Mouse (Mus musculus) heart, embryonic 14.5 days (tissue): ENCODE data around the gene Ifnab. TPM values are rescaled to one million over a fixed set of nuclear protein-coding genes. Genes with fewer than 3 reads are reported as not detected.

ENCODE experiments used
- ATAC-seq: fragments of 200-750 bp; cut with Nextera tagmentation; 2 replicates; pipeline ENCODE4 v1.8.0; 2017; ENCODE audit warnings: low read depth, moderate TSS enrichment; ENCODE audit not compliant: insufficient number of reproducible peaks, insufficient read depth, low FRiP score
- H3K27ac ChIP-seq, 2 experiments: fragments of 200-500 bp in 1 of 2; fragments of 300-500 bp in 1 of 2; sonication (generic) in 1 of 2; replicated peaks in 1 of 2; 2 replicates each; pipeline ENCODE4 v1.5.1; 2012 to 2014; ENCODE audit warnings: low read depth in 2 of 2, low read length in 2 of 2, control low read depth in 1 of 2, mild to moderate bottlenecking in 1 of 2, mixed read lengths in 1 of 2; ENCODE audit not compliant: control insufficient read depth in 1 of 2, insufficient read depth in 1 of 2
- H3K27me3 ChIP-seq: fragments of 300-500 bp; sonication (generic); 2 replicates; pipeline ENCODE4 v1.6.1; 2014; ENCODE audit warnings: mild to moderate bottlenecking, low read length, control low read depth; ENCODE audit not compliant: control insufficient read depth, insufficient read depth
- H3K36me3 ChIP-seq: fragments of 300-500 bp; sonication (generic); 2 replicates; pipeline ENCODE4 v1.6.1; 2014; ENCODE audit warnings: mild to moderate bottlenecking, control low read depth, low read length, mixed read lengths; ENCODE audit not compliant: control insufficient read depth, insufficient read depth
- H3K4me1 ChIP-seq, 2 experiments: fragments of 200-500 bp in 1 of 2; fragments of 300-500 bp in 1 of 2; sonication (generic) in 1 of 2; 2 replicates each; pipeline ENCODE4 v1.6.1; 2012 to 2014; ENCODE audit warnings: low read length in 2 of 2, control low read depth in 1 of 2, mixed read lengths in 1 of 2; ENCODE audit not compliant: control insufficient read depth in 2 of 2, insufficient read depth in 2 of 2
- H3K4me2 ChIP-seq: fragments of 300-500 bp; sonication (generic); 2 replicates; pipeline ENCODE4 v1.6.1; 2014; ENCODE audit warnings: mild to moderate bottlenecking, low read length
- H3K4me3 ChIP-seq, 2 experiments: fragments of 200-500 bp in 1 of 2; fragments of 300-500 bp in 1 of 2; sonication (generic) in 1 of 2; 2 replicates each; pipeline ENCODE4 v1.5.1; 2012 to 2014; ENCODE audit warnings: low read length in 2 of 2, mild to moderate bottlenecking in 2 of 2, control low read depth in 1 of 2, low read depth in 1 of 2, moderate library complexity in 1 of 2; ENCODE audit not compliant: control insufficient read depth in 1 of 2, insufficient read depth in 1 of 2
- H3K9ac ChIP-seq: fragments of 300-500 bp; sonication (generic); 2 replicates; pipeline ENCODE4 v1.6.1; 2014; ENCODE audit warnings: mild to moderate bottlenecking, low read length
- H3K9me3 ChIP-seq: fragments of 300-500 bp; sonication (generic); 2 replicates; pipeline ENCODE4 v1.6.1; 2016; ENCODE audit warnings: low read length, control low read depth; ENCODE audit not compliant: control insufficient read depth
- WGBS: fragments of 180-500 bp; shearing (Covaris S2); extraction: QIAGEN DNeasy Blood & Tissue Kit; methylation state at CpG from one replicate; pipeline ENCODE4 v1.1.7; 2014; 5-methylcytosine and 5-hydroxymethylcytosine counted together
- polyA plus RNA-seq: library from polyadenylated mRNA; unstranded; fragments of >200 nt; fragmentation: Nextera tagmentation; extraction: Ambion mirVana; gene quantifications from 2 replicates; pipeline ENCODE4 v1.2.1, GENCODE M21; 2014

Ifnab gene
- not detected in 2 replicates for polyA plus RNA-seq

DNA sequence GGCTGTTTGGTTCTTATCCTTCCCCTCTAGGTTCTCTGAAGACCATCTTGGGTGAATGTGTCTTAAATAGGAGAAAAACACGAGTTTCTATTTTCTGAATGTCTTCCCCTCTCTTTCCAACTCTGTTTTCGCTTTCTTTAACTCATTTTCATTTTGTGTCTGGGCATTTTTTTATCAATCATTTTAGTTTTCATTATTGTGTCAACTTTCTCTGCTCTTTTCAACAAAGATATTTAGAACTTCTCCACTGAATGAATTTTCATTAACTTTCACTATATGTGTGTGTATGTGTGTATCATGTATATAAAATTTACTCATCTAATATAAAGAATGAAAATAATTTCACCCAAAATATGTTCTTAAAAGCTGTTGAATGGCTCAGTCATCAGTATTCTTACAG is at the start of gene Ifnab:
TSS of gene Ifnab (minus strand) at position 101 of the 400 bp plus-strand sequence.
- 35% methylated on average over 2 of the region's 2 CpGs for WGBS
- no peak within 1 kb of the TSS for H3K27ac ChIP-seq
- no peak within 1 kb of the TSS for H3K4me3 ChIP-seq
- no peak within 1 kb of the TSS for H3K9ac ChIP-seq
- no peak for ATAC-seq
- no peaks in the 10 kb centered on the region for H3K4me1 ChIP-seq
- no peak within 1 kb of the TSS for H3K4me2 ChIP-seq
- no peaks in the 10 kb centered on the region for H3K9me3 ChIP-seq
- H3K36me3 ChIP-seq = no peaks in the 10 kb centered on the region
- no peaks in the 10 kb centered on the region for H3K27me3 ChIP-seq

DNA sequence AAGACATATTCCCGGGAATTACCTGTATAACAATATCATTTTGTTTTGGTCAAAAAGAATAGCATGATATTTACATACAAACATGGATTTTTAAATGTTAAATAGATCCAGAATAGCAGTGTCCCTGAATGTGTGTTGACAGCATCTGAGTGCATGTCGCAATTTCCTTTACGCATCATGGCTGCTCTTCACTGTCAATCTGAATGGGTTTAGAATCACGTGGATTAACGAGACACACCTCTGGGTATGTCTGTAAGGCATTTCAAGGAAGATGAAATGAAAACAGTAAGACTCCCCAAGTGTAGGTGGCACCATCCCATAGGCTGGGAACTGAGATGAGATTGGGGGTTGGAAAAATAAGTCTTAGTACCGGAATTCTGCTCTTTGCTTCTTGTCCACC is 47.9 kb upstream of the Ifnab start:
- 83% methylated on average over 6 of the region's 6 CpGs for WGBS
- no peak overlapping the region for H3K4me2 ChIP-seq
- no peaks in the 10 kb centered on the region for H3K27me3 ChIP-seq
- H3K27ac ChIP-seq = no peak overlapping the region
- no peak overlapping the region for H3K9ac ChIP-seq
- H3K4me3 ChIP-seq = no peak overlapping the region
- H3K36me3 ChIP-seq = no peaks in the 10 kb centered on the region
- no peak for ATAC-seq
- peaks cover 0 to 3% of the 10 kb centered on the region in 2 experiments; a peak in 2 of 4 replicates for H3K4me1 ChIP-seq
- no peaks in the 10 kb centered on the region for H3K9me3 ChIP-seq

DNA sequence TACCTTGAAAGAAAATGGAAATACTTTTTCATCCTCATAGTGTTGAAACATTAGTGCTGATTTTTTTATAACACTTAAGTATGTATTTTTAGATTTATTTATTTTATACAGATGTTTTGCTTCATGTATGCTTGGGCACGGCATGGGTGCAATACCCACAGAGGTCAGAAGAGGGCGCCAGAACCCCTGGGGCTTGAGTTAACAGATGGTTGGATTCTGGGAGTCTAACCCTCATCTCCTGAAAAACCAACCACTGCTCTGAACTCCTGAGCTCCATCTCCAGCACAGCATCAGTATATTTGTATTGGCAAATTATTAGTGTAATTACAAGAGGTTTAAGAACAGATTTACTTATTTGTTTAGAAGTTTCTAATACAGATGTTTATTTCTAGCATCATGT is 47.3 kb upstream of the Ifnab start:
- Histone ChIP-seq H3K9ac (no peak overlapping the region), H3K9me3 (no peaks in the 10 kb centered on the region), H3K4me2 (no peak overlapping the region), H3K27ac (no peak overlapping the region), H3K4me3 (no peak overlapping the region), H3K27me3 (no peaks in the 10 kb centered on the region), H3K36me3 (no peaks in the 10 kb centered on the region), H3K4me1 (peaks cover 0 to 3% of the 10 kb centered on the region in 2 experiments; a peak in 2 of 4 replicates)
- ATAC-seq = no peak
- 5% methylated on average over 2 of the region's 2 CpGs for WGBS

DNA sequence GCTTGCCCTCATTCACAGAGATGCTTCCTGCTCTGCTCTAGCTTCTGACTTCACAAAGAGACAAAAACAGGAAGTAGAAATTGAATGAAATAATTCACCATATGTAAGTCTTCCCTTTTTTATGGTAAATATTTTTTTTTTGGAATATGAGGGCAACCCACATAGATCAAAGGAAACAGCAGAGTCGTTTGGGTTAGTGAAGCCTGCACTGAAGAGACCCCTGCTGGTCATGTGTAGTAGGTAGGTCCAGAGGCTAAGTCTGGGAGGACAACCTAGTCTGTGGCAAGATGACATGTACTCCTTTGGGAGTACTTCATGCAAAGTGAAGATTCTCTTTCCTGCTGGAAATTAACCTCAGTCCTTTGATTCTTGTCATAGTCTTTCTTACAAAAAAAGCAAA is 36.2 kb upstream of the Ifnab start:
- H3K27ac ChIP-seq = no peak overlapping the region
- H3K36me3 ChIP-seq = no peaks in the 10 kb centered on the region
- ATAC-seq = no peak
- 0% methylated on average over 1 of the region's 1 CpGs for WGBS
- no peak overlapping the region for H3K4me3 ChIP-seq
- H3K9ac ChIP-seq = no peak overlapping the region
- H3K4me1 ChIP-seq = no peaks in the 10 kb centered on the region
- no peaks in the 10 kb centered on the region for H3K27me3 ChIP-seq
- H3K4me2 ChIP-seq = no peak overlapping the region
- H3K9me3 ChIP-seq = no peaks in the 10 kb centered on the region

DNA sequence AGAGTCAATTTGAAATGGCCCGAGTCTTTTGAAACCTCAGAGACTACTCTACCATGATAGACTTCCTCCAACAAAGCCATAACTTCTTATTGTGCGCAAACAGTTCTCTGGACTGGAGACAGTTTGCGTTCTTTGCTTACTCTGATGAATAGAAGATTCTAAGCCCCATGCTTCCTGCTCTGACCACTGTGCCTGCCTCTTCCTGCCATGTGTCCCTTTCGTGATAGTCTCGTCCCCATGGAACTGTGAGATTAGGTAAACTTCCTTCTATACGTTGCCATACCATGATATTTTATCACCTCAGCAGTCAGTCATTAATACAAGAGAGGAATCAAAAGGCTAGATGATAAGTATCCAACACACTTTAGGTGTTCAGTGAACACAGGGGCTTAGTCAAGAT is 35.6 kb upstream of the Ifnab start:
- Histone ChIP-seq H3K27ac (no peak overlapping the region), H3K9me3 (no peaks in the 10 kb centered on the region), H3K4me1 (no peaks in the 10 kb centered on the region), H3K4me2 (no peak overlapping the region), H3K36me3 (no peaks in the 10 kb centered on the region), H3K9ac (no peak overlapping the region), H3K4me3 (no peak overlapping the region), H3K27me3 (no peaks in the 10 kb centered on the region)
- ATAC-seq = no peak
- 75% methylated on average over 6 of the region's 6 CpGs for WGBS

DNA sequence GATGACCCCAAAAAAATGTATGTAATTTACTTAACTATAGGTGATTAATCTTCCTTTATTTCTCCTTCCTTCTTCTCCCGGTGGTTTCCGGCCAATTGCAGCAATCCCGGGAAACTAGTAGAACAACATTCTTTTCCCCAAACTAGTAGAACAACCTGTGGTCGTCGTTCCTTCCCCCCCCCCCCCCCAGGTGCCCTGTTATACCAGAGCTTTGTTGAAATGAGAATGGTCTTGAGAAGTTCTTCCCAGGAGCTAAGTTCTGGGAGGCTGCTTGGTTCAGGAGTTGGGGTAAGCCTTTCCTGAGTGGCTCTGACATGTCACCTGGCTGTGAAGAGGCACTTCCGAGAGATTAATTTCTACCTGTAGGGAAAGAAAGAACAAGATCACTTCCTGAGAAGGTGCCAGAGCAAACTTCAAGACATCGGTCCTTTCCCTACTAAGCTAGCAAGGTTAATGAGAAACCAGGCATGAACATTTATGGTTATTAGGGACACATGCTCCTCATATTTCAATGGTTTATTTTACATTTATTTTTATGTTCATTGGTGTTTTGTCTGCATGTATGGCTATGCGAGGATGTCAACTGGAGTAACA is 32.4 kb upstream of the Ifnab start:
- Histone ChIP-seq H3K27me3 (no peaks in the 10 kb centered on the region), H3K4me3 (no peak overlapping the region), H3K4me1 (peaks cover 3 to 13% of the 10 kb centered on the region in 2 experiments), H3K9me3 (no peaks in the 10 kb centered on the region), H3K9ac (no peak overlapping the region), H3K27ac (no peak overlapping the region), H3K36me3 (peaks cover 22% of the 10 kb centered on the region), H3K4me2 (no peak overlapping the region)
- ATAC-seq = no peak
- WGBS = 69% methylated on average over 8 of the region's 8 CpGs

DNA sequence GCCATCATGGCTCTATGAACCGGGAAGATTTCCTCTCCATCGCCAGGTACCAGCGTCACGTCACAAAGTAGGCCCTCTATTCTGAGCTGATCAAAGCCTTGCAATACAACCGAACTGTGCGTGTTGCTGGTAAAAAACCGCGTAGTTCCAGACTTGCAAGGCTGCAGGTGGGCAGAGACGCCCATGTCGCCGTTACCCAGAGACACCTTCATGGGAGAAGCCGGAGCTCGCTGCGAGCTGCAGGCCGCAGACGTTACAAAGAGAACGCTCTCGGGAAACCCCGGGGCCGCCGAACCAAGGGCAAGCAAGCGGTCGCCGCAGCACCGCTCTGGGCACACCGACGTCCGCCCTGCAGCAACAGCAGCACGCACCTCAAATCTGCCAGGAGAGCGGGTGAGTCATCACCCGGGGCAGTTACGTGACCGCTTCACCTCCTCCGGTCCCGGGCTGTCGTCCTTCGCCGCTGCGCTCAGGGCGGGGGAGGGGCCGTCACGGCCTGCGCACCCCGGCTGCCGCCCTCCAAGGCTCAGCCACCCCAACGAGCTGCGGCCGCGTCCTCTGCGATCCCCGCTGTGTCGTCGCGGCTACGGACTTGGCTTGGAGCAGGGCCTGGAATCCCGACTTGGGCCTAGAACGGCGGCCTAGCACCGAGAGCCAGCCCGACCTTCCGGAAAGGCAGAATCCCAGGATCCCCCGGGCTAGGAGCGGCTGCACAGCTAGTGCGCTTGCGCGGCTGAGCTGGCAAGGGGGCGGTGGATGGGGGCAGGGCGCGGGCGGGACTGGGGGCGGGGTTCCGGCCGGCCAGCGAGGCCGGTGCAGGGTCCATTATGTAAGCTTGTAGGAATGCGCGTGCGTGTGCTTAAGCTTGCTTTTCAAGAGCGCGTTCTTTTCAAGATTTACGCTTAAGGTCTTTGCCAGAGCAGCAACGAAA is 30.9 kb upstream of the Ifnab start, which contains the start of the genes Gm26566 and Klhl9:
TSS of gene Gm26566 (plus strand) at position 15 of the 931 bp plus-strand sequence.
TSS of gene Klhl9 (minus strand) at position 675 of the 931 bp plus-strand sequence.
- WGBS = under 1% methylated on average over 81 of the region's 82 CpGs
- peak; percentile 97 for ATAC-seq

More for the DNA sequence above, 30.9 kb upstream of the Ifnab start, which contains the start of the genes Gm26566 and Klhl9:
- Histone ChIP-seq H3K9me3 (no peaks in the 10 kb centered on the region), H3K36me3 (peaks cover 32% of the 10 kb centered on the region), H3K27ac (peak within 1 kb of the TSS; percentile 98 to 99), H3K9ac (peak within 1 kb of the TSS; percentile 98), H3K4me2 (peak within 1 kb of the TSS; percentile 77), H3K4me1 (peaks cover 5 to 20% of the 10 kb centered on the region in 2 experiments), H3K4me3 (peak within 1 kb of the TSS; percentile 89 to 97), H3K27me3 (no peaks in the 10 kb centered on the region)
